Mouse (Mus musculus): Measurements from ENCODE around the gene Ipo5. TPM values are rescaled to one million over a fixed set of nuclear protein-coding genes. Genes with fewer than 3 reads are reported as not detected.

Ipo5 gene
- total RNA-seq (2021) = 100 to 1,000 TPM in 1 of 2 experiments, 10 to 100 TPM in 1; 96.3 to 101 TPM

- peak; percentile 92 for DNase-seq (ENCODE audit: low spot score)
- intact Hi-C loops (cut with DNase I) = loop anchor here (5.0 kb wide), 1 partner anchor 126 kb away; the partner anchor contains the start of gene Farp1
Measured at GRCm38 (mm10) chr14:120910733-120911324, at the start of gene Ipo5. TSS of gene Ipo5 (plus strand) at chr14:120911224.

- no peak for DNase-seq (ENCODE audit: low spot score)
- intact Hi-C loops (cut with DNase I) = no loop called here
Measured at GRCm38 (mm10) chr14:120863205-120863604, 47.8 kb upstream of the Ipo5 start.

- DNase-seq (ENCODE audit: low spot score) = no peak
- intact Hi-C loops (cut with DNase I) = no loop called here
Measured at GRCm38 (mm10) chr14:120864896-120865295, 46.1 kb upstream of the Ipo5 start.

GRCm38 (mm10) chr14:120866573-120866972, 44.5 kb upstream of the Ipo5 start:
- no peak for DNase-seq (ENCODE audit: low spot score)
- intact Hi-C loops (cut with DNase I) = no loop called here

- intact Hi-C loops (cut with DNase I) = no loop called here
- no peak for DNase-seq (ENCODE audit: low spot score)
Measured at GRCm38 (mm10) chr14:120867121-120867520, 43.9 kb upstream of the Ipo5 start.

- intact Hi-C loops (cut with DNase I) = no loop called here
Measured at GRCm38 (mm10) chr14:120868494-120868893, 42.5 kb upstream of the Ipo5 start.

GRCm38 (mm10) chr14:120870736-120871135, 40.3 kb upstream of the Ipo5 start:
- intact Hi-C loops (cut with DNase I) = no loop called here
- no peak for DNase-seq (ENCODE audit: low spot score)

More at GRCm38 (mm10) chr14:120868494-120868893, 42.5 kb upstream of the Ipo5 start:
- peak; percentile 23 for DNase-seq (ENCODE audit: low spot score)

- intact Hi-C loops (cut with DNase I) = no loop called here
- no peak for DNase-seq (ENCODE audit: low spot score)
Measured at GRCm38 (mm10) chr14:120874397-120874796, 36.6 kb upstream of the Ipo5 start.

GRCm38 (mm10) chr14:120875144-120875543, 35.9 kb upstream of the Ipo5 start:
- no peak for DNase-seq (ENCODE audit: low spot score)
- intact Hi-C loops (cut with DNase I) = no loop called here

- intact Hi-C loops (cut with DNase I) = no loop called here
- DNase-seq (ENCODE audit: low spot score) = no peak
Measured at GRCm38 (mm10) chr14:120875811-120876388, 35.1 kb upstream of the Ipo5 start.

GRCm38 (mm10) chr14:120877147-120877546, 33.9 kb upstream of the Ipo5 start:
- intact Hi-C loops (cut with DNase I) = no loop called here
- no peak for DNase-seq (ENCODE audit: low spot score)

GRCm38 (mm10) chr14:120879026-120879425, 32.0 kb upstream of the Ipo5 start:
- no peak for DNase-seq (ENCODE audit: low spot score)
- intact Hi-C loops (cut with DNase I) = no loop called here

GRCm38 (mm10) chr14:120880601-120881000, 30.4 kb upstream of the Ipo5 start:
- DNase-seq (ENCODE audit: low spot score) = no peak
- intact Hi-C loops (cut with DNase I) = no loop called here

GRCm38 (mm10) chr14:120881054-120881453, 30.0 kb upstream of the Ipo5 start:
- intact Hi-C loops (cut with DNase I) = no loop called here
- DNase-seq (ENCODE audit: low spot score) = no peak

- DNase-seq (ENCODE audit: low spot score) = no peak
- intact Hi-C loops (cut with DNase I) = no loop called here
Measured at GRCm38 (mm10) chr14:120888681-120889080, 22.3 kb upstream of the Ipo5 start.

- intact Hi-C loops (cut with DNase I) = no loop called here
- DNase-seq (ENCODE audit: low spot score) = no peak
Measured at GRCm38 (mm10) chr14:120892369-120892768, 18.7 kb upstream of the Ipo5 start.

GRCm38 (mm10) chr14:120896613-120897012, 14.4 kb upstream of the Ipo5 start:
- no peak for DNase-seq (ENCODE audit: low spot score)
- intact Hi-C loops (cut with DNase I) = no loop called here

GRCm38 (mm10) chr14:120898876-120899275, 12.1 kb upstream of the Ipo5 start:
- no peak for DNase-seq (ENCODE audit: low spot score)
- intact Hi-C loops (cut with DNase I) = no loop called here

GRCm38 (mm10) chr14:120909396-120909795, 1.6 kb upstream of the Ipo5 start:
- intact Hi-C loops (cut with DNase I) = no loop called here
- DNase-seq (ENCODE audit: low spot score) = no peak

- DNase-seq (ENCODE audit: low spot score) = no peak
- intact Hi-C loops (cut with DNase I) = loop anchor here (5.0 kb wide), 1 partner anchor 127 kb away; the partner anchor contains the start of gene Farp1
Measured at GRCm38 (mm10) chr14:120910320-120910719, 704 bp upstream of the Ipo5 start.

- peak; percentile 2 for DNase-seq (ENCODE audit: low spot score)
- intact Hi-C loops (cut with DNase I) = loop anchor here (5.0 kb wide), 1 partner anchor 126 kb away; the partner anchor contains the start of gene Farp1
Measured at GRCm38 (mm10) chr14:120911388-120911901, 421 bp downstream of the Ipo5 start.

Data from heart, postnatal 25 days (tissue).